Comparison of ENCODE assay signal across 8 mouse cellular contexts in genomic region chr3:110142314-110143205, GRCm38 (mm10). TPM values are rescaled to one million over a fixed set of nuclear protein-coding genes. Genes with fewer than 3 reads are reported as not detected.
DNase-seq lines count a peak whose midpoint lies in the region; ATAC-seq lines count a peak whose summit lies in the region.

No protein-coding gene starts in this region.

- peak overlapping the region; percentile 44 for H3K9ac ChIP-seq in embryonic facial prominence, embryonic 15.5 days
- peak overlapping the region; percentile 64 for H3K9ac ChIP-seq in hindbrain, embryonic 15.5 days
- peak overlapping the region; percentile 50 for H3K9ac ChIP-seq in limb, embryonic 15.5 days

- peak overlapping the region; percentile 68 for H3K4me3 ChIP-seq in embryonic facial prominence, embryonic 15.5 days (replicated peaks)
- peak overlapping the region; percentile 75 for H3K4me3 ChIP-seq in hindbrain, embryonic 15.5 days
- peak overlapping the region; percentile 68 for H3K4me3 ChIP-seq in limb, embryonic 15.5 days

- H3K4me2 ChIP-seq in embryonic facial prominence, embryonic 15.5 days (replicated peaks): peak overlapping the region; percentile 99
- H3K4me2 ChIP-seq in hindbrain, embryonic 15.5 days: peak overlapping the region; percentile 91
- peak overlapping the region; percentile 98 for H3K4me2 ChIP-seq in limb, embryonic 15.5 days

- peak; percentile 47 to 52 for DNase-seq in layer of hippocampus, adult 18-20 months (ENCODE audit: low spot score in 2 of 2)
- no peak for DNase-seq in layer of hippocampus, adult 8-10 months (ENCODE audit: low spot score in 2 of 2)
- peak; percentile 70 for DNase-seq in brain, adult 2 months (ENCODE audit: low read depth, low spot score)
- peak; percentile 60 for DNase-seq in retina, postnatal 1 day
- DNase-seq in thymus, adult 18-20 months: no peak

- H3K27ac ChIP-seq in embryonic facial prominence, embryonic 15.5 days (replicated peaks): no peak overlapping the region
- peak overlapping the region; percentile 82 for H3K27ac ChIP-seq in hindbrain, embryonic 15.5 days (replicated peaks)
- H3K27ac ChIP-seq in limb, embryonic 15.5 days: peak overlapping the region; percentile 50

- H3K9me3 ChIP-seq in embryonic facial prominence, embryonic 15.5 days (replicated peaks): no peaks in the 10 kb centered on the region
- no peaks in the 10 kb centered on the region for H3K9me3 ChIP-seq in hindbrain, embryonic 15.5 days
- H3K9me3 ChIP-seq in limb, embryonic 15.5 days: no peaks in the 10 kb centered on the region

- WGBS in embryonic facial prominence, embryonic 15.5 days: under 1% methylated on average over 77 of the region's 77 CpGs
- under 1% methylated on average over 71 of the region's 77 CpGs for WGBS in hindbrain, embryonic 15.5 days
- WGBS in limb, embryonic 15.5 days: under 1% methylated on average over 75 of the region's 77 CpGs

- no peaks in the 10 kb centered on the region for H3K36me3 ChIP-seq in embryonic facial prominence, embryonic 15.5 days
- no peaks in the 10 kb centered on the region for H3K36me3 ChIP-seq in hindbrain, embryonic 15.5 days
- no peaks in the 10 kb centered on the region for H3K36me3 ChIP-seq in limb, embryonic 15.5 days

- H3K4me1 ChIP-seq in embryonic facial prominence, embryonic 15.5 days: peaks cover 10% of the 10 kb centered on the region
- H3K4me1 ChIP-seq in hindbrain, embryonic 15.5 days (replicated peaks): 0 out of 2 replicates have a peak, but pooled peaks cover 7% of the 10 kb centered on the region
- peaks cover 18% of the 10 kb centered on the region for H3K4me1 ChIP-seq in limb, embryonic 15.5 days

- ATAC-seq in embryonic facial prominence, embryonic 15.5 days (ENCODE audit: insufficient number of reproducible peaks, low FRiP score, low TSS enrichment, low read depth): peak; percentile 49; the same call in 1 of the 2 replicates
- ATAC-seq in hindbrain, embryonic 15.5 days (ENCODE audit: low FRiP score, low read depth): peak; percentile 72
- ATAC-seq in limb, embryonic 15.5 days (ENCODE audit: insufficient number of reproducible peaks, low FRiP score, low TSS enrichment, low read depth): 0 out of 2 replicates have a peak, but pooled peaks have one; percentile 32

- H3K27me3 ChIP-seq in embryonic facial prominence, embryonic 15.5 days: no peaks in the 10 kb centered on the region; the same call in none of the 2 replicates
- no peaks in the 10 kb centered on the region for H3K27me3 ChIP-seq in hindbrain, embryonic 15.5 days
- H3K27me3 ChIP-seq in limb, embryonic 15.5 days: peaks cover 11% of the 10 kb centered on the region; the same call in 1 of the 2 replicates

RNA-seq across cellular contexts. Expression of gene Ntng1, which starts 1.3 kb away (rescaled TPM):
- total RNA-seq in layer of hippocampus, adult 18-20 months (2021): 10 to 100 TPM; 41.7 to 43.4 TPM
- total RNA-seq in layer of hippocampus, adult 8-10 months (2022): 10 to 100 TPM; 37.3 to 48.3 (median 41.2) TPM
- 3.3 and 4.7 TPM in 2 replicates for polyA plus RNA-seq in embryonic facial prominence, embryonic 15.5 days (2015; fragmentation: Nextera tagmentation; extraction: Ambion mirVana)
- polyA plus RNA-seq in hindbrain, embryonic 15.5 days (2015; fragmentation: Nextera tagmentation; extraction: Ambion mirVana): 18.9 and 21.8 TPM in 2 replicates
- 4.2 and 6.5 TPM in 2 replicates for polyA plus RNA-seq in limb, embryonic 15.5 days (2015; fragmentation: Nextera tagmentation; extraction: Ambion mirVana)

Comparison
In these comparisons a context has a peak if more than half of its experiments do, and no peak if none do; other contexts are left out.
1. DNase-seq: peak in layer of hippocampus, adult 18-20 months (2 of 2), brain, adult 2 months (single experiment) and retina, postnatal 1 day (single experiment); none in layer of hippocampus, adult 8-10 months (0 of 2) and thymus, adult 18-20 months (0 of 2).
2. Peak in every context shown above with its lines, with median percentiles within 50 percentile points of each other: ATAC-seq, H3K4me2 ChIP-seq, H3K4me3 ChIP-seq and H3K9ac ChIP-seq.